Mouse (Mus musculus) CH12.LX (cell line): ENCODE data around the gene Hipk3. TPM values are rescaled to one million over a fixed set of nuclear protein-coding genes. Genes with fewer than 3 reads are reported as not detected.

Experiments
- DNase-seq: peaks from one replicate; pipeline ENCODE4 v3.0.0-alpha.2; 2013; ENCODE audit errors: extremely low read depth
- H3K27ac ChIP-seq: 2 replicates; pipeline ENCODE4 v1.5.1; 2012; ENCODE audit warnings: low read depth, mild to moderate bottlenecking, control low read depth, moderate library complexity; ENCODE audit not compliant: insufficient read depth
- H3K27me3 ChIP-seq: replicated peaks from 2 replicates; pipeline ENCODE3; 2012; ENCODE audit warnings: inconsistent platforms
- H3K36me3 ChIP-seq, 2 experiments: replicated peaks in 1 of 2; 2 replicates each; pipeline versions ENCODE3 to v1.6.1; 2012; ENCODE audit warnings: inconsistent platforms in 1 of 2, low read length in 1 of 2, mild to moderate bottlenecking in 1 of 2, mixed read lengths in 1 of 2, moderate library complexity in 1 of 2; ENCODE audit not compliant: control insufficient read depth in 1 of 2, insufficient read depth in 1 of 2
- H3K4me1 ChIP-seq, 2 experiments: 2 replicates each; pipeline ENCODE4 v1.6.1; 2012; ENCODE audit warnings: inconsistent platforms in 1 of 2, moderate library complexity in 1 of 2; ENCODE audit not compliant: insufficient read depth in 2 of 2, control insufficient read depth in 1 of 2
- H3K4me2 ChIP-seq: 2 replicates; pipeline ENCODE4 v1.6.1; 2012; ENCODE audit warnings: low read depth, mild to moderate bottlenecking, control low read depth; ENCODE audit not compliant: poor library complexity, insufficient read depth, severe bottlenecking
- H3K4me3 ChIP-seq, 3 experiments: fragments of 150-350 bp in 1 of 3; sonication (generic) in 1 of 3; replicated peaks in 1 of 3; 2 replicates each; pipeline versions ENCODE3 to v1.5.1; 2011 to 2012; ENCODE audit warnings: low read depth in 2 of 3, low read length in 2 of 3, mild to moderate bottlenecking in 2 of 3, moderate library complexity in 2 of 3, control low read depth in 1 of 3, improper control_type of control experiment in 1 of 3, inconsistent platforms in 1 of 3, mixed read lengths in 1 of 3; ENCODE audit not compliant: poor library complexity in 1 of 3
- H3K79me2 ChIP-seq: replicated peaks from 2 replicates; pipeline ENCODE4 v1.6.1; 2012; ENCODE audit warnings: mild to moderate bottlenecking, moderate library complexity; ENCODE audit not compliant: control insufficient read depth, poor library complexity, insufficient read depth, severe bottlenecking; ENCODE audit errors: extremely low read depth
- H3K9ac ChIP-seq: 2 replicates; pipeline ENCODE4 v1.6.1; 2012; ENCODE audit warnings: low read depth, mild to moderate bottlenecking, control low read depth, moderate library complexity; ENCODE audit not compliant: insufficient read depth
- H3K9me3 ChIP-seq: replicated peaks from 2 replicates; pipeline ENCODE3; 2012; ENCODE audit warnings: low read length, inconsistent platforms, mixed read lengths
- BHLHE40 ChIP-seq: IDR thresholded peaks from 2 replicates; pipeline ENCODE4 v1.6.1; 2011; ENCODE audit warnings: mild to moderate bottlenecking, low read depth, low read length, improper control_type of control experiment
- CHD1 ChIP-seq: IDR thresholded peaks from 2 replicates; pipeline ENCODE4 v1.6.1; 2012; ENCODE audit warnings: low read depth, low read length, improper control_type of control experiment, inconsistent platforms
- CHD2 ChIP-seq: IDR thresholded peaks from 2 replicates; pipeline ENCODE4 v1.6.1; 2011; ENCODE audit warnings: low read length, improper control_type of control experiment
- E2F4 ChIP-seq: IDR thresholded peaks from 2 replicates; pipeline ENCODE4 v1.6.1; 2011; ENCODE audit warnings: low read depth, low read length, improper control_type of control experiment; ENCODE audit not compliant: insufficient replicate concordance
- ELF1 ChIP-seq: IDR thresholded peaks from 2 replicates; pipeline ENCODE4 v1.6.1; 2014; ENCODE audit warnings: low read depth, mild to moderate bottlenecking, inconsistent platforms, low read length, improper control_type of control experiment
- EP300 ChIP-seq: IDR thresholded peaks from 2 replicates; pipeline ENCODE4 v1.6.1; 2011; ENCODE audit warnings: low read length, improper control_type of control experiment
- ETS1 ChIP-seq: conservative IDR thresholded peaks from 2 replicates; pipeline ENCODE4 v1.6.1; 2012; ENCODE audit warnings: low read depth, mild to moderate bottlenecking, inconsistent platforms, low read length, improper control_type of control experiment, moderate library complexity
- IRF4 ChIP-seq: IDR thresholded peaks from 2 replicates; pipeline ENCODE4 v1.6.1; 2014; ENCODE audit warnings: low read depth, mild to moderate bottlenecking, inconsistent platforms, low read length, improper control_type of control experiment
- JUN ChIP-seq: IDR thresholded peaks from 2 replicates; pipeline ENCODE4 v1.6.1; 2011; ENCODE audit warnings: low read depth, mild to moderate bottlenecking, low read length, improper control_type of control experiment, moderate library complexity; ENCODE audit not compliant: insufficient read depth
- KAT2A ChIP-seq: IDR thresholded peaks from 2 replicates; pipeline ENCODE4 v1.6.1; 2012; ENCODE audit warnings: low read length, improper control_type of control experiment, inconsistent platforms; ENCODE audit not compliant: insufficient replicate concordance
- MAFK ChIP-seq: IDR thresholded peaks from 2 replicates; pipeline ENCODE4 v1.6.1; 2011; ENCODE audit warnings: low read length, improper control_type of control experiment; ENCODE audit not compliant: insufficient replicate concordance
- MEF2A ChIP-seq: IDR thresholded peaks from 2 replicates; pipeline ENCODE4 v1.6.1; 2014; ENCODE audit warnings: low read depth, mild to moderate bottlenecking, inconsistent platforms, low read length, improper control_type of control experiment, borderline replicate concordance
- MXI1 ChIP-seq: IDR thresholded peaks from 2 replicates; pipeline ENCODE4 v1.6.1; 2011; ENCODE audit warnings: mild to moderate bottlenecking, low read depth, low read length, improper control_type of control experiment
- MYC ChIP-seq: IDR thresholded peaks from 2 replicates; pipeline ENCODE4 v1.6.1; 2011; ENCODE audit warnings: low read depth, mild to moderate bottlenecking, improper control_type of control experiment, low read length
- NELFE ChIP-seq: IDR thresholded peaks from 2 replicates; pipeline ENCODE4 v1.6.1; 2011; ENCODE audit warnings: low read depth, low read length, improper control_type of control experiment
- POLR2AphosphoS2 ChIP-seq: IDR thresholded peaks from 2 replicates; pipeline ENCODE4 v1.6.1; 2011; ENCODE audit warnings: low read depth, low read length, improper control_type of control experiment
- RCOR1 ChIP-seq: conservative IDR thresholded peaks from 2 replicates; pipeline ENCODE4 v1.6.1; 2012; ENCODE audit warnings: low read depth, mild to moderate bottlenecking, inconsistent platforms, low read length, improper control_type of control experiment
- SIN3A ChIP-seq: IDR thresholded peaks from 2 replicates; pipeline ENCODE4 v1.6.1; 2012; ENCODE audit warnings: low read length, improper control_type of control experiment, inconsistent platforms
- TBP ChIP-seq: conservative IDR thresholded peaks from 2 replicates; pipeline ENCODE4 v1.6.1; 2011; ENCODE audit warnings: low read depth, low read length, improper control_type of control experiment
- TCF12 ChIP-seq: IDR thresholded peaks from 2 replicates; pipeline ENCODE4 v1.6.1; 2014; ENCODE audit warnings: low read depth, mild to moderate bottlenecking, inconsistent platforms, low read length, improper control_type of control experiment
- USF2 ChIP-seq: conservative IDR thresholded peaks from 2 replicates; pipeline ENCODE4 v1.6.1; 2011; ENCODE audit warnings: low read depth, low read length, improper control_type of control experiment
- ZKSCAN1 ChIP-seq: IDR thresholded peaks from 2 replicates; pipeline ENCODE4 v1.6.1; 2012; ENCODE audit warnings: low read depth, inconsistent platforms, low read length, improper control_type of control experiment, borderline replicate concordance
- ZMIZ1 ChIP-seq: IDR thresholded peaks from 2 replicates; pipeline ENCODE4 v1.6.1; 2012; ENCODE audit warnings: low read depth, mild to moderate bottlenecking, inconsistent platforms, low read length, improper control_type of control experiment
- ZNF384 ChIP-seq: IDR thresholded peaks from 2 replicates; pipeline ENCODE4 v1.6.1; 2012; ENCODE audit warnings: low read depth, low read length, improper control_type of control experiment, inconsistent platforms
- dilution Hi-C: fragments of 300-500 bp; cut with MboI; formaldehyde crosslinking; loops from 2 replicates; pipeline ENCODE4 v1.14.3; 2020; ENCODE audit warnings: low sequenced_read_pairs; ENCODE audit not compliant: extremely low pct_unique_long_range_greater_than_20kb, extremely low pct_ligation_motif_present
- in situ Hi-C: fragments of 300-500 bp; cut with MboI; formaldehyde crosslinking; loops from 3 replicates; pipeline ENCODE4 v1.14.3; 2019; ENCODE audit warnings: low sequenced_read_pairs, low pct_ligation_motif_present, low pct_unique_long_range_greater_than_20kb, mixed read lengths
- polyA plus RNA-seq: library from polyadenylated mRNA; unstranded; fragments of >175 nt; gene quantifications from 2 replicates; pipeline ENCODE4 v1.2.1, GENCODE M21; 2012; ENCODE audit warnings: low read depth; ENCODE audit not compliant: insufficient read length
- total RNA-seq, 2 experiments: library from RNA; depleted of rRNA; stranded (reverse); fragments of 300-350 nt in 1 of 2; fragments of >200 nt in 1 of 2; gene quantifications; 2 replicates each; pipeline ENCODE4 v1.2.3; 2012 to 2014

The Hipk3 gene
- total and polyA plus RNA-seq, 3 experiments, result 14.8 to 19.5 (median 16.9) TPM

- H3K9me3 ChIP-seq, result peaks cover 9% of the 10 kb centered on the region
- DNase-seq, result no peak
- H3K9ac ChIP-seq, result no peak overlapping the region
- no peak overlapping the region for H3K4me2 ChIP-seq
- H3K27me3 ChIP-seq, result no peaks in the 10 kb centered on the region
- no peak overlapping the region for H3K4me3 ChIP-seq
- dilution Hi-C loops (no loop called here), in situ Hi-C loops (no loop called here)
- H3K79me2 ChIP-seq, result no peaks in the 10 kb centered on the region
- H3K36me3 ChIP-seq, result no peaks in the 10 kb centered on the region
- H3K27ac ChIP-seq, result no peak overlapping the region
- no peak for TF ChIP-seq TBP
- TF ChIP-seq USF2, result no peak
- TF ChIP-seq MYC, result no peak
- no peak for TF ChIP-seq E2F4
- no peak for TF ChIP-seq BHLHE40
- peaks cover 13 to 19% of the 10 kb centered on the region in 2 experiments for H3K4me1 ChIP-seq
Measured at GRCm38 (mm10) chr2:104385941-104386340, 108.3 kb downstream of the Hipk3 start.

GRCm38 (mm10) chr2:104383589-104383988, 110.7 kb downstream of the Hipk3 start:
- no peak overlapping the region for H3K9ac ChIP-seq
- TF ChIP-seq ELF1 (no peak), ZKSCAN1 (no peak), USF2 (no peak), KAT2A (no peak), MAFK (no peak), NELFE (no peak), CHD1 (no peak), MEF2A (peak; percentile 72; the same call in 1 of the 2 replicates), ZMIZ1 (no peak), JUN (no peak), RCOR1 (no peak), TCF12 (0 out of 2 replicates have a peak, but pooled peaks have one; percentile 10), ETS1 (peak; percentile 64), SIN3A (no peak), POLR2AphosphoS2 (no peak), BHLHE40 (peak; percentile 94), CHD2 (no peak), MXI1 (no peak), EP300 (no peak), IRF4 (peak; percentile 50; the same call in 1 of the 2 replicates), ZNF384 (peak; percentile 53; the same call in 1 of the 2 replicates), E2F4 (no peak)
- TF ChIP-seq, all 38 proteins: peak for 6
- H3K4me3 ChIP-seq, result no peak overlapping the region
- no peaks in the 10 kb centered on the region for H3K27me3 ChIP-seq
- peaks cover 13 to 19% of the 10 kb centered on the region in 2 experiments for H3K4me1 ChIP-seq
- no peak overlapping the region for H3K27ac ChIP-seq
- DNase-seq, result peak; percentile 83
- H3K4me2 ChIP-seq, result 0 out of 2 replicates have a peak overlapping the region, but pooled peaks have one; percentile 22
- H3K36me3 ChIP-seq, result no peaks in the 10 kb centered on the region
- H3K9me3 ChIP-seq, result peaks cover 9% of the 10 kb centered on the region
- H3K79me2 ChIP-seq, result no peaks in the 10 kb centered on the region
- in situ Hi-C loops (no loop called here), dilution Hi-C loops (no loop called here)
